14 mouse cellular contexts compared by ENCODE assay signal in genomic region chr7:111486811-111487333, GRCm38 (mm10).
A peak's percentile ranks its signal among the peaks of the same experiment; 100 is the strongest.
DNase-seq lines count a peak whose midpoint lies in the region; ATAC-seq lines count a peak whose summit lies in the region.
"Had no signal": no experiment of that assay in that cellular context is flagged by ENCODE, and none has a peak within 500 bp of the region (broad histone marks: within the 10 kb centered on the region; RNA-seq: fewer than 3 reads in every experiment).

No protein-coding gene starts in this region.

- H3K36me3 ChIP-seq in heart, embryonic 10.5 days: no peaks in the 10 kb centered on the region
- H3K36me3 ChIP-seq in midbrain, embryonic 10.5 days: no peaks in the 10 kb centered on the region
- no peaks in the 10 kb centered on the region for H3K36me3 ChIP-seq in midbrain, embryonic 16.5 days (ENCODE audit: control insufficient read depth, insufficient read depth, low read length)
- H3K36me3 ChIP-seq: embryonic facial prominence, embryonic 15.5 days; kidney, embryonic 15.5 days had no signal

- WGBS in heart, embryonic 10.5 days: 68% methylated on average over 3 of the region's 3 CpGs
- 55% methylated on average over 3 of the region's 3 CpGs for whole genome bisulfite sequencing in midbrain, embryonic 10.5 days
- WGBS in midbrain, embryonic 16.5 days: 15% methylated on average over 3 of the region's 3 CpGs

- H3K4me2 ChIP-seq in midbrain, embryonic 16.5 days (ENCODE audit: low read length): no peak overlapping the region
- H3K4me2 ChIP-seq: embryonic facial prominence, embryonic 15.5 days; kidney, embryonic 15.5 days had no signal

- no peak overlapping the region for H3K9ac ChIP-seq in midbrain, embryonic 16.5 days (ENCODE audit: low read depth, low read length)
- H3K9ac ChIP-seq: embryonic facial prominence, embryonic 15.5 days; kidney, embryonic 15.5 days had no signal

- no peaks in the 10 kb centered on the region for H3K27me3 ChIP-seq in heart, embryonic 10.5 days (ENCODE audit: insufficient read depth, poor library complexity, severe bottlenecking)
- no peaks in the 10 kb centered on the region for H3K27me3 ChIP-seq in midbrain, embryonic 10.5 days (ENCODE audit: low read depth, poor library complexity, severe bottlenecking)
- no peaks in the 10 kb centered on the region for H3K27me3 ChIP-seq in midbrain, embryonic 16.5 days (ENCODE audit: control insufficient read depth, insufficient read depth, low read depth, low read length)
- H3K27me3 ChIP-seq: embryonic facial prominence, embryonic 15.5 days had no signal

- no peaks in the 10 kb centered on the region for H3K9me3 ChIP-seq in heart, embryonic 10.5 days
- no peaks in the 10 kb centered on the region for H3K9me3 ChIP-seq in midbrain, embryonic 10.5 days (replicated peaks)
- no peaks in the 10 kb centered on the region for H3K9me3 ChIP-seq in midbrain, embryonic 16.5 days (replicated peaks; ENCODE audit: control insufficient read depth, low read length, poor library complexity, severe bottlenecking)
- H3K9me3 ChIP-seq: embryonic facial prominence, embryonic 15.5 days; kidney, embryonic 15.5 days had no signal

- no peak for ATAC-seq in midbrain, embryonic 16.5 days
- ATAC-seq: forebrain, embryonic 16.5 days had no signal

- intact Hi-C loops in heart, postnatal 14 days (cut with DNase I): no loop called here

- DNase-seq in cerebellum, postnatal 10 days: peak; percentile 22 to 51
- no peak for DNase-seq in cerebellum, adult 11-12 months
- peak; percentile 21 to 24 for DNase-seq in heart, postnatal 14 days
- no peak for DNase-seq in heart, embryonic 10.5 days (ENCODE audit: low spot score)
- DNase-seq in midbrain, embryonic 10.5 days (ENCODE audit: low spot score): no peak
- peak; percentile 13 for DNase-seq in lung, postnatal 14 days
- DNase-seq in right cerebral cortex, postnatal 36 days (ENCODE audit: low spot score in 2 of 2): no peak
- DNase-seq: right cerebral cortex, adult 18-20 months; thymus, postnatal 14 days had no signal

- H3K27ac ChIP-seq in heart, embryonic 10.5 days: no peak overlapping the region
- H3K27ac ChIP-seq in midbrain, embryonic 10.5 days (replicated peaks): peak overlapping the region; percentile 25; the same call in 1 of the 2 replicates
- H3K27ac ChIP-seq in midbrain, embryonic 16.5 days (ENCODE audit: low read length): no peak overlapping the region
- H3K27ac ChIP-seq: embryonic facial prominence, embryonic 15.5 days; heart, adult 2 months; kidney, embryonic 15.5 days had no signal

- H3K4me3 ChIP-seq in heart, embryonic 10.5 days: no peak overlapping the region
- no peak overlapping the region for H3K4me3 ChIP-seq in midbrain, embryonic 10.5 days
- H3K4me3 ChIP-seq in midbrain, embryonic 16.5 days (ENCODE audit: low read depth, low read length): no peak overlapping the region
- H3K4me3 ChIP-seq: embryonic facial prominence, embryonic 15.5 days; heart, adult 2 months; kidney, embryonic 15.5 days had no signal

- peaks cover 8% of the 10 kb centered on the region; the same call in 1 of the 2 replicates for H3K4me1 ChIP-seq in heart, embryonic 10.5 days
- peaks cover 11% of the 10 kb centered on the region for H3K4me1 ChIP-seq in midbrain, embryonic 10.5 days
- H3K4me1 ChIP-seq in midbrain, embryonic 16.5 days (ENCODE audit: control insufficient read depth, insufficient read depth, low read length): 0 out of 2 replicates have a peak, but pooled peaks cover 2% of the 10 kb centered on the region

Comparison
In these comparisons a context has a peak if more than half of its experiments do, and no peak if none do; other contexts are left out.
1. DNase-seq: peak in cerebellum, postnatal 10 days (2 of 2), heart, postnatal 14 days (2 of 2) and lung, postnatal 14 days (single experiment); none in cerebellum, adult 11-12 months (single experiment), heart, embryonic 10.5 days (single experiment), midbrain, embryonic 10.5 days (single experiment) and right cerebral cortex, postnatal 36 days (0 of 2).